Mouse (Mus musculus): ENCODE measurements around the gene Caprin1.

The Caprin1 gene

GRCm38 (mm10) chr2:103796211-103796860 lies 1.1 kb downstream of the Caprin1 start:
- DNase-seq, result peak; percentile 57

- peak; percentile 71 for DNase-seq
Measured at GRCm38 (mm10) chr2:103795843-103796210, 1.6 kb downstream of the Caprin1 start.

- DNase-seq, result no peak
Measured at GRCm38 (mm10) chr2:103792009-103792408, 5.4 kb downstream of the Caprin1 start.

- no peak for DNase-seq
Measured at GRCm38 (mm10) chr2:103785735-103786134, 11.7 kb downstream of the Caprin1 start.

- DNase-seq, result no peak
Measured at GRCm38 (mm10) chr2:103784621-103785020, 12.8 kb downstream of the Caprin1 start.

- DNase-seq, result no peak
Measured at GRCm38 (mm10) chr2:103762492-103762891, 35.0 kb downstream of the Caprin1 start.

- DNase-seq, result no peak
Measured at GRCm38 (mm10) chr2:103761993-103762392, 35.5 kb downstream of the Caprin1 start.

- peak; percentile 99 for DNase-seq
Measured at GRCm38 (mm10) chr2:103760906-103761716, 36.3 kb downstream of the Caprin1 start, which contains the start of gene Nat10. Nat10 (minus strand) TSS chr2:103761270.

- peak; percentile 11 for DNase-seq
Measured at GRCm38 (mm10) chr2:103760421-103760820, 37.0 kb downstream of the Caprin1 start.

- no peak for DNase-seq
Measured at GRCm38 (mm10) chr2:103755458-103756085, 41.9 kb downstream of the Caprin1 start.

GRCm38 (mm10) chr2:103754614-103755013 lies 42.8 kb downstream of the Caprin1 start:
- no peak for DNase-seq

- DNase-seq, result no peak
Measured at GRCm38 (mm10) chr2:103751771-103752170, 45.7 kb downstream of the Caprin1 start.

- DNase-seq, result no peak
Measured at GRCm38 (mm10) chr2:103749091-103749490, 48.4 kb downstream of the Caprin1 start.

- no peak for DNase-seq
Measured at GRCm38 (mm10) chr2:103747891-103748290, 49.6 kb downstream of the Caprin1 start.

GRCm38 (mm10) chr2:103746761-103747160 lies 50.7 kb downstream of the Caprin1 start:
- DNase-seq, result no peak

- no peak for DNase-seq
Measured at GRCm38 (mm10) chr2:103746096-103746495, 51.4 kb downstream of the Caprin1 start.

GRCm38 (mm10) chr2:103745481-103745880 lies 52.0 kb downstream of the Caprin1 start:
- no peak for DNase-seq

GRCm38 (mm10) chr2:103743988-103744387 lies 53.5 kb downstream of the Caprin1 start:
- peak; percentile 39 for DNase-seq

- DNase-seq, result peak; percentile 25
Measured at GRCm38 (mm10) chr2:103743536-103743935, 53.9 kb downstream of the Caprin1 start.

GRCm38 (mm10) chr2:103742821-103743220 lies 54.6 kb downstream of the Caprin1 start:
- DNase-seq, result no peak

GRCm38 (mm10) chr2:103731423-103731822 lies 66.0 kb downstream of the Caprin1 start:
- no peak for DNase-seq

GRCm38 (mm10) chr2:103730999-103731398 lies 66.5 kb downstream of the Caprin1 start:
- DNase-seq, result no peak

- no peak for DNase-seq
Measured at GRCm38 (mm10) chr2:103728027-103728540, 69.4 kb downstream of the Caprin1 start.

Measured in kidney, adult 11 months (tissue).